Mouse (Mus musculus) cerebellum, adult 11-12 months (tissue): ENCODE results near the gene Nipal3.

Experiments used
- DNase-seq: peaks from one replicate; pipeline ENCODE4 v3.0.0; 2022

Gene Nipal3

DNA sequence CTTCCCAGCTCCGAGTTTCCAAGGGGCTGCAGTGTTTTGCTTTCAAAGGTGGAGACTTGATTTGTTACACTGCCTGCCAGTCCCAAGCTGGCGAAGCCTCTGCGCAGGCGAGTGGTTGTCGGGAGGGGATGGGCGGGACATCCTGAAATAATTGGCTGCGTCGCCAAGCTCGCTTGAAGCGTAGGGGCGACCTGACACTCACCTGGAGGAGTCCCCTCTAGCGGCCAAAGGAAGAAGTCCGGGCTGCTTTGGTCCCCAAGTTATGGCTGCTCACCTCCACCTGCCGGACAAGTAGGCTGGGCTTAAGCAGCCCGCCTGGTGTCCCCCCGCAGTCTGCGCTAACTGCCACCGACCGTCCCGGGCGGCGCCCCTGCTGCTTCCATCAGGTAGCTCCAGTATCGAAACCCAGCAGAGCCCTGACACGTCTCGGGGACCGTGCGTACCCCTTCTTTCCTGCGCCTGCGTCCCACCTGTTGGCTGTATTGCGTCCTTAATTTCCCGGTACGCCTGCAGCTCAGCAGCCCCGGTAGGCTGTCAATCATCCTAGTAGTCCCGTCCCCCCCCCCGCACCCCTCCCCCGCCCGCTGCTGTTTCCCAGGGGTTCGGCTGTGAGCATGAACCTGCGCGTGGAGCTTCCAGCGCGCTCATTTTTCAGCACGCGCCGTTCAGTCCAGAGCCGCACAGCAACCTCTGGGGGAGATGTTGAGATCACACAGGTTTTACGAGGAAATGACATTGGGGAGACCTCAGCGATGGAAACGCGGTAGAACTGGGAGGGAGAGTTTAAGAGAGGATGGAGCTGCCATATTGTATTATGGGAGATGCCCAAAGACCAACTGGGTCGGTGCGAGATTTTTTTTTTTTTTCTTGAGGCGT, at the start of gene Nipal3, which contains the start of gene Stpg1:
TSS of gene Nipal3 (minus strand) at position 518 of the 876 bp plus-strand sequence.
TSS of gene Stpg1 (plus strand) at position 270 of the 876 bp plus-strand sequence.
- peak; percentile 97 for DNase-seq

DNA sequence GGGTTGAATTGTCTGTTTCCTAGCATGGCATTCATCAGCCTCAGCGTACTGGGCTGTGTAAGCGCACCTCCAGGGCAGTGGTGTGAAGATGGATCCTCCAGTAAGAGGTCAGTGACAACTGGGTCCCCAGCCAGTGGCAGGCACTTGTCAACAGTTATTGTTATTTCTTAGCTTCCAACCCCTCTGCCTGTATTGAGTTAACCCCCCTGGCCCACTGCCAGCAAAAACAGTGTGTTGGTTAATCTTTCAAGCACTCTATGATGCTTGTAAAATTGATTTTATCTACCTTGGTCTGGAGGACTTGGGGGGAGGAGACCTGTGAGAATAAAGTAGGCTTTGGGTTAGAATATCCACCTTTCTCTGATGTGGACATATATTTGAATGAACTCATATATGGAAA, 49.4 kb upstream of the Nipal3 start:
- DNase-seq = no peak

DNA sequence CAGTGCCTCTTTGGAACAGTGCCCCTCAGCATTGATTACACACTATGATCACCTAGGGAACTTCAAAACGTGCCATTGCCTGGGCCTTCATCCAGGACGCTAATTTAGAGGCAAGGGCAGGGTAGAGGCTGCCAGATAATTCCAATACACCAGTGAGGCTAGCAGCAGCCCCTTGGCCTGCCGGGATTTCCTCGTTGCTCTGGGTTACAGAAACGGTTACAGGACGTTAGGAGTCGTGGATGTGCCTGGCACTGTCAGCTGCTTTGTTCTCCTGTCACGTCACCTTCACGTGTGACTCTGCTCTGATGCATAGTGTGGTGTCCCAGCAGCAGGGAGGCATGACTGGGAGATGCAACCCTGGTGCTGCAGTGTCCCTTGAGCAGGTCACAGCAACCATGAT, 45.2 kb upstream of the Nipal3 start:
- no peak for DNase-seq

DNA sequence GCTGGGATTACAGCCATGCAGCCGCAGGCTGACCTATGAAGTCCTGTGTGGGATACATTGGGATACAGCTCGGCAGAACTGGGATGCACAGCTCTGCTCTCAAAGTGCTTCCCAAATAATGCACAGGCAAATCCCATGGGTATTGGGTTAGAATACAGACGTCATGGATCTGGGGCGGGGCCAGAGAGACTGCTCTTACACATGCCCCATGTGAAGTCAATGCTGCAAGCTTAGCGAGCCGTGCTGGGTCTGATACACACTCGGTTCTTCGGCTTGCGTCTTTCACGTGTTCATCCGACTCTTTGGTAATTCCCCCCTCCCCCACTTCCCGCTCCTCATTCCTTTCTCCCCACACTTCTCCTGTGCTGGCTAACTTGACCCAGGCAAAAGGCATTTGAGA, 44.2 kb upstream of the Nipal3 start:
- DNase-seq = no peak

DNA sequence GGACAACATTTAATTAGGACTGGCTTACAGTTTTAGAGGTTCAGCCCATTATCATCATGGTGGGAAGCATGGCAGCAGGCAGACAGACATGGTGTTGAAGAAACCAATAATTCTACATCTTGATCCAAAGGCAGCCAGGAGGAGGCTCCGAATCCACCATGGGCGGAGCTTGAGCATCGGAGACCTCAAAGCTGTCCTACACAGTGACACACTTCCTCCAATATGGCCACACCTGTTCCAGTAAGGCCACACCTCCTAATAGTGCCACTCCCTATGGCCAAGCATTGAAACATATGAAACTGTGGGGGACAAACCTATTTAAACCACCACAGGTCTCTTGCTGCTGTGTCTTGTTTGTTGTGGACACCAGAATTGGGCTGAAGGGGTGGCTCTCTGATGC, 40.2 kb upstream of the Nipal3 start:
- no peak for DNase-seq

DNA sequence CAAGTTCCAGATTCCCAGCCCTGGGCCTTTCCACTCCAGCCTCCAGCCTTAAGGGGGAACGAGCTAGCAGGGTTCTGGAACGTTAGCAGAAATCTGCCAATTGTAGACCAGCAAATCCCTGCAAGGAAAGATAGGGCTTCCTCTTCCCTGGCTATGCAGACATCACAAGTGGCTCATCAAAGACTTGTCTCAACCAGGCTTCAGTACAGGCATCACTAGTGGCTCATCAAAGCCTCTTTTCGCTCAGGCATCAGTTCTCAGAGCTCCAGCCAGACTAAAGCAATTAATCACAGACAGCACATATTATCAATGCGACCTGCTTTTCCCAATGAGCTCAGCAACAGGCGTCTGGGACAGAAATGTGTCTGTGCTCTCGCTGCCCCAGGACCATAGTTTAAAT, 38.2 kb upstream of the Nipal3 start:
- DNase-seq = no peak

DNA sequence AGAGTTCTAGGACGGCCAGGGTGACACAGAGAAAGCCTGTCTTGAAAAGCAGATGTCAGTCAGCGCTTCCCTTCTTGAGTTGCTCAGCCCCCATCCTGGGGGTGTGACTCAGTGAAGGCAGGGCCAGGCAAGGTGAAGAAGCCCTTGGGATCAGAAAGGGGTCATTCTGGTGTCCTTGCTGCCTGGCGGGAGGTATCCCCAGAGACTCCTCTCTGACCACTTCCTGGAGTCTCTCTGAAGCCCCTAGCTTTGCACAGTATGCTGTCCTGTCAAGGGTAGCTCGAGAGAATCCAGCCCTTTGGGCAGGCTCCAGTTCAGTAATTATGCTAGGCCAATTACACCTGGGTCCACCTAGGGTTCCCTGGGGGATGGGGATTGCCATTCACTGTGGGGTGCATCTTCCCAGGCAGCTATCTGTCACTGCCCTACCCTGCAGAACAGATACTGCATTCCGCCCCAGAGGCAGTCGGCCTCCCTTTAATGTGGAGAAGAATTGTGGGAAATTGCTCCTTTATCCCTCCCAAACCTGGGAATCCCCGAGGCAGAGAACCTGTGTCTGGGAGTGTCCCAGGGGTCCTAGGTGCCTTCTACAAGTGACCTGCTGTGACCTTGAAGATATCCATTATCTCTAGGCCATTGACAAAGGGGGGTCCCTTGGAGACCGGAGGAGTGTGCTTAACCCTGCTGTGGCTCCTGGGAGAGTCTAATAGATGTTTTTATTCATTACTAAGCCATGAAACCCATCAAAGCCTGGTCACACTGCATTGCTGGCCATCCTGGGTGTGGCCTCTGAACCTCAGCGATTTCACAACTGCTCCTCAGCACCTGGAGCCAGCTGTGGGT, 37.2 kb upstream of the Nipal3 start:
- no peak for DNase-seq

DNA sequence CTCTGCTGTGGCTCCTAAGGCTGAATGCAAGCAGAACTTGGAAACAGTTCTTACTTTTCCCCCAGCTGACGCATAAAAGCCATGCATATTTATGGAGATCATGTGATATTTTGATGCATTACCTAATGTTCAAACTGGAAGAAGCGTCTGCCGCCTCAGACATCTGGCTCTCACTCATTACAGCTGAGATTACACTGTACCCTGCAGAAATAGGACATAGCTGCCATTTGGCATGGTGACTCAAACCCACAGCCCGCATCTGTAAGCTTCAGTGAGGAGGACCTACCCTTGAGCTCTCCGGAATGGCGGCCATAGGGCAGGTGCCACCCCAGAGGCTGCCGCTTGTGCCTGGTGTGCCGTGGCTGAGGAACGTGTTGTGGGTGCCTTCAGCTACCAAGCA, 36.4 kb upstream of the Nipal3 start:
- no peak for DNase-seq

DNA sequence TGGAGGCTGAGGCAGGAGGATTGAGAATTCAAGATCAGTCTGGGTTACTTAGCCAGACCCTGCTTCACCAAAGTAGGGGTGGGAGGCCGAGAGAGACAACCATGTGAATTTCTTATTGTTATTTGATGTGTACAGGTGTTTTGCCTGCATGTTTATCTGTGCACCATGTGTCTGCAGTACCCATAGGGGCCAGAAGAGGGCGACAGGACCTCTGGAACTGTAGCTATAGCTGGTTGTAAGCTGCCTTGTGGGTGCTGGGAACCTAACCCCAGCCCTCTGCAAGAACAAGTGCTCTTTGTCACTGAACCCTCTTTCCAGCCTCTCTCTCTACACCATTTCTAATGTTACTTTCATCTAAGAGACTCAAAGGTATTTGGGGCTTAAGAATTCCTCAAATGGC, 35.4 kb upstream of the Nipal3 start:
- no peak for DNase-seq

DNA sequence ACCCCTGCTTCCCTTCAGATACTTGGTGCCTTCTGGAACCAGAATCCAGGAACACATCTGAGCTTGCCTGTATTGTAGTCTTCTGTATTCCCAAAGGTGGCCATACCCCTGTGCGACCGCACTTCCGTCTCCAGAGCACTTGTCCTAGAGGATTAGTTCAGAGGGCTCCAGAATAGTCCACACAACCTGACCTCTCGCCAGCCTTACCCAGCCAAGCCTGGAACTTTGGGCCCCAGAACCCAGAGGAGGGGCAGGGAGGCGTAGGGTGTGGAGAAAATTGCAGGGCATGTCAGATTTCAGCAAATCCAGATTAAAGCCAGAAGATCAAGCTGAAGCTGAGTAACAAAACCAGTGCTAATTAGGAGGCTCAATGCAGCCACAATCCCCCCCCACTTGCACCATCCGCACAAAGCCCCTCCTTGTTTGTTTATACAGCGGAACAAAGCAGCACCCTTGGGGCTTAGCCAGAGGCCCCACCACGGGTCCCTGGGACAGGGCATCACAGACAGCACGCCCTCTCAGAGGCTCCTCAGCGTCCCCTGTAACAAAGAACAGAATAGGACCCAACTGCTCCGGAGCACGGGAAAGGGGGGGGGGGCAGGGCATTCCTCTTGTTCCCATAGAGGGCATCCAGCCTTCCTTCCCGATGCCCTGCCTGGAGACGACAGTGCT, 31.3 kb upstream of the Nipal3 start:
- no peak for DNase-seq

DNA sequence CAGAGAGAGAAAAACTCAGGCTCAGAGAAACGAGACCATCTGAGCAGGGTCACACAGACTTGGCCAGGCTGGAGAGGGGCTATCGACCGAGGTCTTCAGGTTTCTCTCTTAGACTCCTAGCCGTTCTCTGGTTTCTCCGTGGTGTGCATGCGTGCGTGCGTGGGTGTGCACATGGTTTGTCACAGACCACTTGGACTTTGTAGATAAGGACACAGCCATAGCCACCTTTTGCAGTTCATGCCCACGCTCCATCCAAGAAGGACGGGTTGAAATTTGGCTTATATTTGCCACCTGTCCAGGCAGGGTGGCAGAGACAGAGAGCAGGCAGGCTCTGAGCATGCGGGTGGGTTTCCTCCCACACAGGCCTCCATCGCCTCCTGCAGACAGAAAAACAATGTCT, 30.2 kb upstream of the Nipal3 start:
- no peak for DNase-seq

DNA sequence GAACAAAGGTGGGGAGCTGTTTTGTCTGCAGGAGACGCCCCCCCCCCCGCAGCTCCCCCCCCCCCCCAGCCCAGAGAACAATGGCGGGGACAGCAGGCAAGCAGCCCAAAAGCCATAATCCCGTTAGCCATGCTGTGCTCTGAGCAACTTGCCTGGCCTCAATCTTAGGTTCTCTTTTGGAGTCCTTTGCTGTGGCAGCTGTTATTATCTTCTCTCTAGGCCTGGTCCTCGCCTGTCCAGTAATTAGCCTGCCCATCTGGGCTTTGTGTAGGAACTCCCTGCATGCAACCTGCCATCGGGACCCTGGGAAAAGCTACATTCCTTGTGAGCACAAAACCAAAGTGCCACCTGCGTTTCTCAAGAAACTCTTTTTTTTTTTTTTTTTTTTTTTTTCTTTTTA, 29.1 kb upstream of the Nipal3 start:
- DNase-seq = no peak

DNA sequence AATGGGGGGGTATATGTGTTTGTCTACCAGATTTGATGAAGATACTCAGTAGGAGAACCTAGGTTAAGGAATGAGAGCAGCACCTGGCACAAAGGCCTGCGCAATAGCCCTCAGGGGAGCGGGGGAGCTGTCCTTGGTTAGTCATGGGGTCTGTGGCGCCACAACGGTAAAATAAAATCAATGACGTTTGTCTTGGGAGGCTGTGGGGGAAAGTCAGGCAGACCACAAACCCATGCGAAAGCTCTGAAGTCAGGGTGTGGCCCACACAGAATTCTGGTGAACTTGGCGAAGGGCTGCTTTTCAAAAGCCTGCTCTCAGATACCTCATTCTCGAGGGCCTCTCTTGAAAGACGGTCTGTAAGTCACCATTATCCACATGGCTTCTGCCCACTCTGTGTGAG, 25.6 kb upstream of the Nipal3 start:
- DNase-seq = no peak

DNA sequence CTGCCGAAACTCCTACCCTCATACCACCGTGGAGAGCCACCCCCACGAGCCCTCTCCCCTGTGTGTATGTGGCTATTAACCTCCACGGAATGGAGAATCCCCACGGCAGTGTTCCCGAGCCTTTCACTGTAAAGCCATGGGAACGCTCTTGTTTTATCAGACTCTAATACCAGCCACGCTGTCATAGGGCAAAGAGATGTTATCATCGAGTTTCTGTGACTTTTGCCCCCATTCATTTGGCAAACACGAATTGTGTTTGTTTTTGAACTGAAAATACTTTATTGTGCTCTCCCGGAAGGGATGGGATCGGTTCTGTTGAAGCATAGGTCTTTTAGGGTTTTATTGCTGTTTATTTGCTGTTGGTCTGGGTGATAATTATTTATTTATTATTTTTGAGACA, 23.3 kb upstream of the Nipal3 start:
- no peak for DNase-seq

DNA sequence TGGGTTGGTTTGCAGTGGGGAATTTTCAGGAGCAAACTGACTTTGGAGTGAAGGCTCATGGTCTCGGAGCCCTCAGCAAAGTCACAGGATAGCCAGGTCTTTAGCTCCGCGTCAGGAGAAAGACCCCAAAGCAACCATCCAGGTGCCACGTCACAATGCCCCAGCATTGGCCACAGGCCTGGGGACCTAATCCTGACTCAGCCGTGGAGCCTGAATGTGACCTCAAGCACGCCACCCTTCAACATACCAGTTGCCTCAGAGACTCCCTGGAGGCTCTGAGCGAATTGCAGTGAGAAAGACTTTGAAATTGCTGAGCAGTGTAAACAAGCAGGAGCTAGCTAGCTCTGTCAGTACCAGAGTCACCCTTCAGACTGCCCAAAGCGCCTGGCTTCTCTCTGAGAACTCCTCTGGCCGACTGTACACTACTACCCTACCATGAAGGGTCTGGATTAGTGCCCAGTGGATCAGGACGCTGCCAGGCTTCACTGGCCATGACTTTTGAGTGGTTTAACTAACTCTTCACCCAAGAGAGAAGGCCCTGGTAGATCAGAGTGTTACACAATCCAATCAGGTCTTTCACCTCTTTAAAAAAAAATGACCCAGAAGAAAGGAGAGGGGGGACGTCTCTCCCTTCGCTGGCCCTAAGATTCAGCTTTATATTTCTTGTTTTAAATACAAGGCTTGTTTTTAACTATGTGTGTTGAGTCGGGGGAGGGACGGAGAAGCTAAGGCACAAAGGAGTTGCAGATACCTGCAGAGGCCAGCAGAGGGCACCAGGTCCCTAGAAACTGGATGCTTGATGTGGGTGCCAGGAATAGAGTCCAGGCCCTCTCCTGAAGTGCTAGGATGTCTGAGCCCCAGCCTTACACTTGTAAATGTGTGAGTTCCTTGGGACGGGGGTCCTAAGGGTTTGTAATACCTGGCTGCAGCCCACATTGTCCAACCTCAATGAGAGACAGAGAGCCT, 21.8 kb upstream of the Nipal3 start:
- DNase-seq = no peak

DNA sequence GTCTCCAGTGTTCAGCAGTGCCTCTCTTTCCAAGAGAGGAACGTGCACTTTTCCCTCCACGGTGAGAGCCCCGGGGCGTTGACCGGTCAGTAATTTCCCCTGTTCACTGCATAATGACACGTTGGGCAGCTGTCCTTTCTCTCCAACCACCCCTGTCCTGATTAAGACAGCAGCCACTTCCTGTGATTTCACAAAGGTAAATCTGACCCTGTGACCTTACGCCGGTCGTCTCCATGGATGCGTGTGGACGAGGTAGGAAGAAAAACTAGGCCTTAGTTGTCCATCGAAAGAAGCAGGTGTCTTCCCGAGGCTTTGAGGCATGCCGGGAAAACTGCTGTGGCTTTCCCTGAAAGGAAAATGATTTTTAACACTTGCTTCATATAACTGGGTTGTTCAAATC, 20.1 kb upstream of the Nipal3 start:
- DNase-seq = no peak

DNA sequence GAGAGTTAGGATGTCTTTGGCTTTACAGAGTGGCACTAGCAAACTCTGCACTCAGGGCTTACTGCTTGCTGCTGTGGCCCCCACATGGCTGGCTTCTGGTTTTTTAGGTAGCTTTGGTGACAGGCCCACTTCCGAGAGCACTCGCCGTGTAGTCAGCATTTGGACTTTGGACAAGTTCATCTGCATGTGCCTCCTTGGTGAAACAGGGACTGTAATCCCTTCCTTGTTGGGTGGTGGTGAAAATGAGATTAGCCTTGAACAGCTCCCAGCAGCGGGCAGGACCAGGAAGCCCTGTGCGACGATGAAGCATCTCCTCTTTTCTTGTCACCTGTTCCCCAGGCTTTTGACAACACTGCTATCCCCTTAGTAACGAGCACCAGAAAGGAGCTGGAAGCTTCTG, 19.0 kb upstream of the Nipal3 start:
- no peak for DNase-seq

DNA sequence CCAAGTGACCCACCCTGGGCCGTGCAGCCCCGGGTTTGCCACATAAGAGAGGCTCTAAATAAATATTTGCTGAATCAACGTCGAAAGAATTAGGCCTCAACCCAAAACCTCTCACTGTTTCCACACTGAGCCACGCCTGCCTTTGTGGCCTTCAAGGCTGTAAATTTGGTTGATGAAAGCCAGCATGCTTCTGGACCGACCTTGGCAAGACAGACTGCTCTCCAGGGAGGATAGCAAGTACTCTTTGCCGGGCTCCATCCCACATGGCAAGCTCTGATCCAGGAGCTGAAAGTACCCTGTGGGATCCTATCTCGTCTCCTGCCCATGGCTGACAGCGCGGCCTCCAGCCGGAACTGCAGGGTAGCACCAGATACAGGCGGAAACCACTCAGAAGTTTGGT, 14.7 kb upstream of the Nipal3 start:
- no peak for DNase-seq

DNA sequence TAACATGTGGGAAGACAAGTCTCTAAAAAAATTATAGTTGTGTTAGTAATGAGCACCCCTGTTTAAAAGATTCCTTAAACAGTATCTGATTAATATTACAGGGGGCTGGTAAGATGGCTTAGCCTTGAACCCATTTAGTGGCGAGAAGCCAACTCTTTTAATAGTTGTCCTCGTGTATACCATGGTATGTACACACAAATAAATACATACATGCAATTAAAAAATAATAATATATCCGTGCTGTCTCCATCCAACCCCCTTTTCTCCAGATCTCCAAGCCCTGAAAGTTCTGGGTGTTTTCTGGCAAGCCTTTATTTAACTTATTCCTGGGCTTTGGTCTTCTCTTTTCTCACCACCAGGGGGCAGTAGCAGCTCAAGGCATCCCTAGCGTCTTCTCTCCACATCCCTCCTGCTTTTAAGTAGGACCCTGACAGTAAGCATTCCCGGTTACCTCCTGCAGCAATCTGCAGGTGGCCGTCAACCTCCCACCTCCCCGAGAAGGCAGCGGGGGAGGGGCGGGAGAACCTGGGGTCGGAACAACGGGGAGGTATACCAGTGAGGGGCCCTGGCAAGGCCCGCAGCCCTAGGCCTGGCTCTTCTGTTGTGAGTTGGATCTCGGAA, 13.7 kb upstream of the Nipal3 start:
- no peak for DNase-seq

DNA sequence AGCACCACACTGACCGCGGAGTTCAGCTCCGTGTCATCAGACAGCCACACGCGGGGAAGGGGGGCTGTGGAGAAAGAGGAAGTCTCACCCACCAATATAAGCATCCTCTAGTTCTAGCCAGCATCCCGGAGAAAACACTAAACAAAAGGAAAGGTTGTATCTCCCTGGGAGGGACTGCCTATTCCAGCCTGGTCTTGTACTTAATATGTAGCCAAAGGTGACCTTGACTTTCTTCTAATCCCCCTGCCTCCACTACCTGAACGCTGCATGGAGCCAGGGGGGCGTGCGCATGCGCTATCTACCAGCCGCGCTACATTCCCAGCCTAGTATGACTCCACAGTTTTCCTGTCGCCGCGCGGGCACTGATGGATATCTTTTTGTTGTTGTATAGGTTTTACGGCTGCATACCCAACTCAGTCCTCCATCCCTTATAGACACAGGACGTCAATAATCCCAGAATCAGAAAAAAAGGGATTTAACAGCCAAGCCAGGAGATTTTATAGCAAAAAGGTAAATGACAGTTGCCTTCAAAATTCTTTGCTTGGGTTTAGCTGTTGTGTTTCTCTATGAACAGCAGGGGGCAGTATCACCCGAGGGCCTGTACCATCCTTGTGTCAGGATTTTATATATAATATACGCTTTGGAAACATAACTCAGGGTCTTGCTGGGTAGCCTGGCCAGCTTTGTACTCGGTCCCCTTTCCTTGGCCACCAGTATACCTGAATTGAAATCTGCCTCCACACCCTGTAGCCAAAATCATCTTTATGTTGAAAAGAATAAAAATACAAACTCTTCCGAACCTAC, 12.9 kb upstream of the Nipal3 start:
- DNase-seq = no peak

DNA sequence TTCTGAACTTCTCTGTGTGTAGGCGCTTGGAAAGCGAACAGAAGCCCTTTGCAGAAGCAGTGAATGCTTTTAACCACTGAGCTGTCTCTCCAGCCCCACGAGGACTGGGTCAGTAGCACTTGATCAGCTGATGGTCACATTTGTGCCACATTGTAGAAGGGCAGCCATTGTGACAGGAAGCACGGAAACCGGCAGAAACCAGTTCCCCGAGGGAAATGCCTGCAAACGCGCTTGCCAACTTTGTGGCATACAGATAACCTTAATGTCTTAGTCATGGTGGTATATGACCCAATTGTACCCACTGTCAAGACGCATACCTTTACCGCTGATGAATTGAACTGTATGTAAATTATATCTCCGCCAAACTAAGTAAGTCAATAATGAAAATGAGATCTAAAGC, 11.0 kb upstream of the Nipal3 start:
- DNase-seq = no peak
